Mouse (Mus musculus) ES-Bruce4 (cell line): ENCODE measurements around the gene Ldlrad3. TPM values are rescaled to one million over a fixed set of nuclear protein-coding genes. Genes with fewer than 3 reads are reported as not detected.

Source experiments
- H3K27ac ChIP-seq: 2 replicates; pipeline ENCODE4 v1.5.1; 2012; ENCODE audit warnings: low read length, inconsistent platforms; ENCODE audit not compliant: insufficient read depth
- H3K27me3 ChIP-seq: 2 replicates; pipeline ENCODE4 v1.6.1; 2012; ENCODE audit warnings: mild to moderate bottlenecking, low read length, inconsistent platforms; ENCODE audit not compliant: control insufficient read depth, poor library complexity, insufficient read depth, severe bottlenecking
- H3K36me3 ChIP-seq: 2 replicates; pipeline ENCODE4 v1.6.1; 2012; ENCODE audit warnings: inconsistent platforms, mild to moderate bottlenecking, low read length, moderate library complexity; ENCODE audit not compliant: control insufficient read depth, poor library complexity, insufficient read depth, severe bottlenecking
- H3K4me1 ChIP-seq: one replicate; pipeline ENCODE4 v1.8.1; 2011; ENCODE audit warnings: low read length; ENCODE audit not compliant: control insufficient read depth, insufficient read depth
- H3K4me3 ChIP-seq: 2 replicates; pipeline ENCODE4 v1.5.1; 2011; ENCODE audit warnings: low read depth, mild to moderate bottlenecking, low read length
- H3K9ac ChIP-seq: 2 replicates; pipeline ENCODE4 v1.6.1; 2012; ENCODE audit warnings: low read depth, mild to moderate bottlenecking, inconsistent platforms; ENCODE audit not compliant: poor library complexity, severe bottlenecking
- H3K9me3 ChIP-seq: replicated peaks from 2 replicates; pipeline ENCODE4 v1.6.1; 2012; ENCODE audit warnings: mild to moderate bottlenecking, low read length, inconsistent platforms; ENCODE audit not compliant: control insufficient read depth, poor library complexity, insufficient read depth, severe bottlenecking
- CTCF ChIP-seq: IDR thresholded peaks from one replicate; pipeline ENCODE4 v1.8.1; 2011; ENCODE audit warnings: low read depth, low read length
- EP300 ChIP-seq: IDR thresholded peaks from 2 replicates; pipeline ENCODE4 v1.6.1; 2011; ENCODE audit warnings: low read depth, low read length; ENCODE audit not compliant: insufficient read depth
- POLR2A ChIP-seq: IDR thresholded peaks from one replicate; pipeline ENCODE4 v1.8.1; 2011; ENCODE audit warnings: low read length; ENCODE audit not compliant: insufficient read depth
- polyA plus RNA-seq: library from polyadenylated mRNA; stranded (reverse); fragments of >200 nt; gene quantifications from 2 replicates; pipeline ENCODE4 v1.2.4, GENCODE M21; 2011; ENCODE audit warnings: low read depth; ENCODE audit not compliant: missing spikeins, insufficient read depth, insufficient read length

The Ldlrad3 gene
- polyA plus RNA-seq, 1 experiment = 15.7 TPM

DNA sequence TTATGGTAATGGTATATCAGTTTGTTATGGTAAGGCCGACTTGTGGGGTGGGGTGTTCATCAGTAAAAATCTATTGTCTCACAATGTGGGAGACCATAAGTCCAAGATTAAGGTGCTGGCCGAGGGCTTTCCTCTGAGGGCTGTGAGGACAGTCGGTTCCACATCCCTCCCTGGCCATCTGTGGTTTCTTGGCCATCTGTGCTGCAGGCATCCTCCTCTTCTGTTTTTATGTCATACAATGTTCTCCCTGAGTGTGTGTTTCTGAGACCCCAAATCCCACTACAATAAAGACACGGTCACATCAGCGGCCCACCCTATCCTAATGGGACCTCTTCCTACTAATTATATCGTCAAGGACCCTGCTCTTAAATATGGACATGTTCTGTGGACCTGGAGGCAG is 133.8 kb downstream of the Ldlrad3 start:
- no peaks in the 10 kb centered on the region for H3K27me3 ChIP-seq
- no peak overlapping the region for H3K27ac ChIP-seq
- H3K36me3 ChIP-seq = no peaks in the 10 kb centered on the region
- no peaks in the 10 kb centered on the region for H3K9me3 ChIP-seq
- no peak overlapping the region for H3K9ac ChIP-seq
- H3K4me1 ChIP-seq = peaks cover 5% of the 10 kb centered on the region
- no peak overlapping the region for H3K4me3 ChIP-seq
- TF ChIP-seq POLR2A = no peak
- no peak for TF ChIP-seq CTCF
- no peak for TF ChIP-seq EP300

DNA sequence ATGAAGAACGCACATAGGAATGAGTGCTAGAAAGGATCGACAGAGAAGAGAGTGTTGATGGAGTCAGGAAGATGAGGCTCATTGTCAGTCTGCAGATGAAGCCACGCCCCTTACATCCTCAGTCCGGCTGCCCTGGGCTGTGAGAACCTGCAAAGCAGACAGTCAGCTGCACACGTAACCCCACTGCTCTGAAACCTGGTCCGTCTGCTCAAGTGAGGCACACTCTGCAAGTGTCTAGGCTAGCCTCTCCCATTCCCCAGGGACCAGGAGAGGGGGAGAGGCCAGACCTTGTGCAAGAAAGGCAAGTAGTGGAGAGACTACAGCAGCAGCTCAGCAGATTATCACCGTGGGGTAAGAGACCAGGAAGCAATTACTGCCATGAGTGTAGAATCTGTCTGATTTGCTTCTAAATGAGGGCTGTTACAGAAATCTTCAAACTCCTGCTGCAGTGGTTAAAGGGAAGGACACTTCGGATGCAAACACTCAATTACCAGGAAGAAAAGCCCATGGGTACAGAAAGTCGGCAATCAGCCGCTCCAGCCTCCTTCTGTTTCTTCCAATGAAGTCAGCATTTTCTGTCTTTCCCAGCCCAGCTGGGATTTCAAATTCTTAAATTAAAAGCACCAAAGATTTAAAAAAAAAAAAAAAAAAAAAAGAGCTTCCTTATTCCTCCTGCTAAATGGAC is 136.2 kb downstream of the Ldlrad3 start:
- H3K9me3 ChIP-seq = no peaks in the 10 kb centered on the region
- peaks cover 5% of the 10 kb centered on the region for H3K4me1 ChIP-seq
- H3K27me3 ChIP-seq = no peaks in the 10 kb centered on the region
- no peak overlapping the region for H3K9ac ChIP-seq
- H3K27ac ChIP-seq = no peak overlapping the region
- TF ChIP-seq CTCF (no peak), POLR2A (no peak), EP300 (no peak)
- no peak overlapping the region for H3K4me3 ChIP-seq
- no peaks in the 10 kb centered on the region for H3K36me3 ChIP-seq

DNA sequence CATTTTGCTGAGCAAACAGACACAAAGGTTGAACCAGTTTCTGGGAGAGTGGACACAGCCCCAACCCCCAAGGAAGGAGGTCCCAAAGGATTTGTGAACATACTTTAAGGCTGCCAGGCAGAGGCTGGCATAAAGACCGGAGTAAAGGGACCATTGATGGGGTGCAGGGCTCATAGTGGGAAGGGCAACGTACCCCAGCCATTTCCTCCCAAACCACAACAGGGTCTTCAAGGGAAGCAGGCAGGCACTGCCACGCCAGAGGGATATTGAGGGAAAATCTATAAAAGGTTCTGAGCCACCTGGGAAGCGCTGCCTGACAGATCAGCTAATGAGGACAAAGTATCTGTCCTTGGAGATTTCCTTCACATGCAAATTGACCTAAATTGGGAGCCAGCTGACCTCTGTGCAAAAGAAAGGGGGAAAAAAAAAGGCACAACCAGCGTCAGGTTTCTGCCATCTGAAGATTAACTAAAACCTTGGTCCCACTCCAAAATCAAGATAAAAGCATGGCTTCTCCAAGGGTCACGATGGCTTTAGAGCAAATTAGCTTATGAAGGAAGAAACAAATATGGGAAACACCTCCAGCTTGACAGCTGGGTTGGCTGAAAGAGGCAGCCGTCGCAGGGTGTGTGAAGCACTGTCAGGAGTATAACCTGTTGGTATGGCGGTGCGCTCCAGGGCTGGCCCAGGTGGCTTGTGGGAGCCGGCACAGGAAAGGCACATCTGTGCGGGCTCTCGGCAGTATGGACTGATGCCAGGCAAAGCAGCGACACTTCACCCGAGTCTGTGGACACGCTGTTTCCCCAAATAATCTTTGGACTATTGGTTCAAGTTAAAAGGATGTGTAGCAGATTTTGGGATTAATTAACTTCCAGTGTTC is 137.6 kb downstream of the Ldlrad3 start:
- no peak overlapping the region for H3K9ac ChIP-seq
- H3K27me3 ChIP-seq = no peaks in the 10 kb centered on the region
- no peaks in the 10 kb centered on the region for H3K9me3 ChIP-seq
- H3K4me3 ChIP-seq = no peak overlapping the region
- TF ChIP-seq POLR2A (no peak), EP300 (no peak), CTCF (no peak)
- peaks cover 5% of the 10 kb centered on the region for H3K4me1 ChIP-seq
- no peaks in the 10 kb centered on the region for H3K36me3 ChIP-seq
- H3K27ac ChIP-seq = no peak overlapping the region

DNA sequence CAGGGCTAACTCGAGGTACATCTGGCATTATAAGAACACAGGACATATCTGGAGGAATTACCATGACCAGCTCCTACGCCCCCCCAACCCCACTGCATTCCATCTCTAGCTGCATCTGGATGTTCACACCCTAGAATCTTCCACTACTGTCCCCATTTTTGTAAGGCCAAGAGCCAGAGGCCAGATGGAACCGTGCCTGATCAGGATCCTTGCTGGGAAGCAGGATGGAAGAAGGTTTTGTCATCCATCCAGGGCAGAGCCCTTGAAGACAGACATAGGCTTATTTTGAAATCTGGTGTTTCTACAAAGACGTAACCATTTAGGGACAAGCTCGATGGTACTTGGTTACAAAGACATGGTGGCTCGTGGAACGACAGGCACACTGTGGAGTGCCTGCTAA is 139.7 kb downstream of the Ldlrad3 start:
- H3K36me3 ChIP-seq = no peaks in the 10 kb centered on the region
- no peaks in the 10 kb centered on the region for H3K9me3 ChIP-seq
- no peak overlapping the region for H3K9ac ChIP-seq
- TF ChIP-seq POLR2A = no peak
- TF ChIP-seq CTCF = no peak
- TF ChIP-seq EP300 = no peak
- H3K27ac ChIP-seq = no peak overlapping the region
- no peaks in the 10 kb centered on the region for H3K27me3 ChIP-seq
- no peak overlapping the region for H3K4me3 ChIP-seq
- H3K4me1 ChIP-seq = peaks cover 5% of the 10 kb centered on the region

DNA sequence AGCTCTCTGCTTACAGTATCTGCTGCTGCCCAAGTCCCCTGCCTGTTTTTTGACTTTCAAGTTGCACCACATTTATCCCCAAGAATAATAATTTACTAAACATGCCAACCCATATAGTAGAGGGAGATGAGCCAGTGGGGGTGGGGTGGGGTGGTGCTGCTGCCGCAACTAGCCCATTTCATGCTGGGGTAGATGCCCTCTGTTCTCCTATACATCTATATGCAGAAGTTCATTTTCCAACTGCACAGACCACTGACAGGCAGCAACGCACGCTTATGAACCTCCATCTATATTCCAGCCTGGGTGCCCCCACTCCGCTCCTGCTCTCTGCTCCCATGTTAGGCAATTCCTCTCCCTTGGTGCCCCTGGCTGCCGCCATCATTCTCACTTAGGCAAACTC is 145.7 kb downstream of the Ldlrad3 start:
- no peaks in the 10 kb centered on the region for H3K4me1 ChIP-seq
- no peaks in the 10 kb centered on the region for H3K27me3 ChIP-seq
- TF ChIP-seq EP300 (no peak), CTCF (no peak)
- H3K36me3 ChIP-seq = no peaks in the 10 kb centered on the region
- H3K4me3 ChIP-seq = no peak overlapping the region
- H3K27ac ChIP-seq = no peak overlapping the region
- H3K9ac ChIP-seq = no peak overlapping the region
- H3K9me3 ChIP-seq = no peaks in the 10 kb centered on the region

DNA sequence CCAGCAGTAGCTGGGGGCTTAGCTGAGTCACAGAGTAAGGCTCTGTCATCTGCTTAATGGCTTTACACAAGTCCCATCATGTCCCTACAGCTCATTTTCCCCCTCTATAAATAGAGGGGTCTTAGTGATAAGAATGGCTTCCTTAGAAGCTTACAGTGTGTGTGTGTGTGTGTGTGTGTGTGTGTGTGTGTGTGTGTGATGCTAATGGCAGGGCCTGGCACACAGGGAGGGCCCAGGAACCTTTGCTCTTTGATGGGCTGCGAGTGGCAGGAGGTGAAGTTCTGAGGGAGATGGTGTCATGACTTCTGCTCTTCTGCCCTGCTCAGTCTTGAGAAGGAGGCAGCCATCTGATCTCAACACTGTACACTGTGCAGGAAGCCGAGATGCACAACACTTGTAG is 146.2 kb downstream of the Ldlrad3 start:
- Histone ChIP-seq H3K27ac (no peak overlapping the region), H3K36me3 (no peaks in the 10 kb centered on the region), H3K27me3 (no peaks in the 10 kb centered on the region), H3K4me1 (no peaks in the 10 kb centered on the region), H3K9me3 (no peaks in the 10 kb centered on the region), H3K4me3 (no peak overlapping the region), H3K9ac (no peak overlapping the region)
- no peak for TF ChIP-seq EP300
- TF ChIP-seq CTCF = no peak
- no peak for TF ChIP-seq POLR2A
